Mouse (Mus musculus): ENCODE data around the gene Gm28053. TPM values are rescaled to one million over a fixed set of nuclear protein-coding genes. Genes with fewer than 3 reads are reported as not detected.

Gene Gm28053
- polyA plus RNA-seq, 1 experiment from 2014 or later, result 0.71 TPM

GRCm38 (mm10) chr6:48687077-48687476 lies 31.3 kb upstream of the Gm28053 start:
- Histone ChIP-seq H3K27ac (no peak overlapping the region), H3K4me2 (replicated peaks) (no peak overlapping the region), H3K36me3 (replicated peaks; ENCODE audit: control insufficient read depth, insufficient read depth) (no peaks in the 10 kb centered on the region), H3K4me1 (replicated peaks; ENCODE audit: control insufficient read depth, insufficient read depth, low read length) (no peaks in the 10 kb centered on the region), H3K27me3 (ENCODE audit: control insufficient read depth, insufficient read depth, low read length) (no peaks in the 10 kb centered on the region), H3K9ac (no peak overlapping the region), H3K4me3 (replicated peaks; ENCODE audit: low read length) (no peak overlapping the region), H3K9me3 (ENCODE audit: control insufficient read depth, low read length) (no peaks in the 10 kb centered on the region)
- DNase-seq (ENCODE audit: low spot score), result no peak
- 83% methylated on average over 2 of the region's 2 CpGs for WGBS
- ATAC-seq (ENCODE audit: low FRiP score), result no peak

GRCm38 (mm10) chr6:48689320-48689719 lies 29.1 kb upstream of the Gm28053 start:
- Histone ChIP-seq H3K27ac (no peak overlapping the region), H3K27me3 (ENCODE audit: control insufficient read depth, insufficient read depth, low read length) (no peaks in the 10 kb centered on the region), H3K4me1 (replicated peaks; ENCODE audit: control insufficient read depth, insufficient read depth, low read length) (no peaks in the 10 kb centered on the region), H3K4me2 (replicated peaks) (no peak overlapping the region), H3K4me3 (replicated peaks; ENCODE audit: low read length) (no peak overlapping the region), H3K9ac (no peak overlapping the region), H3K36me3 (replicated peaks; ENCODE audit: control insufficient read depth, insufficient read depth) (no peaks in the 10 kb centered on the region), H3K9me3 (ENCODE audit: control insufficient read depth, low read length) (no peaks in the 10 kb centered on the region)
- no peak for ATAC-seq (ENCODE audit: low FRiP score)
- WGBS, result 92% methylated on average over 2 of the region's 2 CpGs
- DNase-seq (ENCODE audit: low spot score), result no peak

- Histone ChIP-seq H3K36me3 (replicated peaks; ENCODE audit: control insufficient read depth, insufficient read depth) (no peaks in the 10 kb centered on the region), H3K4me3 (replicated peaks; ENCODE audit: low read length) (no peak overlapping the region), H3K4me1 (replicated peaks; ENCODE audit: control insufficient read depth, insufficient read depth, low read length) (no peaks in the 10 kb centered on the region), H3K4me2 (replicated peaks) (no peak overlapping the region), H3K9ac (no peak overlapping the region), H3K27me3 (ENCODE audit: control insufficient read depth, insufficient read depth, low read length) (no peaks in the 10 kb centered on the region), H3K9me3 (ENCODE audit: control insufficient read depth, low read length) (no peaks in the 10 kb centered on the region), H3K27ac (no peak overlapping the region)
- DNase-seq (ENCODE audit: low spot score) (no peak), ATAC-seq (ENCODE audit: low FRiP score) (no peak)
- WGBS, result 90% methylated on average over 6 of the region's 6 CpGs
Measured at GRCm38 (mm10) chr6:48692962-48693361, 25.4 kb upstream of the Gm28053 start.

GRCm38 (mm10) chr6:48696830-48697554 lies 21.4 kb upstream of the Gm28053 start:
- Histone ChIP-seq H3K4me3 (replicated peaks; ENCODE audit: low read length) (no peak overlapping the region), H3K36me3 (replicated peaks; ENCODE audit: control insufficient read depth, insufficient read depth) (no peaks in the 10 kb centered on the region), H3K9ac (no peak overlapping the region), H3K27me3 (ENCODE audit: control insufficient read depth, insufficient read depth, low read length) (no peaks in the 10 kb centered on the region), H3K9me3 (ENCODE audit: control insufficient read depth, low read length) (no peaks in the 10 kb centered on the region), H3K4me1 (replicated peaks; ENCODE audit: control insufficient read depth, insufficient read depth, low read length) (no peaks in the 10 kb centered on the region), H3K4me2 (replicated peaks) (no peak overlapping the region), H3K27ac (no peak overlapping the region)
- 86% methylated on average over 4 of the region's 4 CpGs for WGBS
- no peak for ATAC-seq (ENCODE audit: low FRiP score)
- DNase-seq (ENCODE audit: low spot score), result no peak

GRCm38 (mm10) chr6:48697555-48697930 lies 20.9 kb upstream of the Gm28053 start:
- WGBS, result 57% methylated on average over 1 of the region's 1 CpGs
- Histone ChIP-seq H3K36me3 (replicated peaks; ENCODE audit: control insufficient read depth, insufficient read depth) (no peaks in the 10 kb centered on the region), H3K9me3 (ENCODE audit: control insufficient read depth, low read length) (no peaks in the 10 kb centered on the region), H3K9ac (no peak overlapping the region), H3K4me3 (replicated peaks; ENCODE audit: low read length) (no peak overlapping the region), H3K27me3 (ENCODE audit: control insufficient read depth, insufficient read depth, low read length) (no peaks in the 10 kb centered on the region), H3K4me1 (replicated peaks; ENCODE audit: control insufficient read depth, insufficient read depth, low read length) (no peaks in the 10 kb centered on the region), H3K4me2 (replicated peaks) (no peak overlapping the region), H3K27ac (no peak overlapping the region)
- ATAC-seq (ENCODE audit: low FRiP score), result no peak
- no peak for DNase-seq (ENCODE audit: low spot score)

GRCm38 (mm10) chr6:48698066-48698856 lies 20.1 kb upstream of the Gm28053 start:
- Histone ChIP-seq H3K4me1 (replicated peaks; ENCODE audit: control insufficient read depth, insufficient read depth, low read length) (no peaks in the 10 kb centered on the region), H3K27me3 (ENCODE audit: control insufficient read depth, insufficient read depth, low read length) (no peaks in the 10 kb centered on the region), H3K9ac (no peak overlapping the region), H3K27ac (no peak overlapping the region), H3K9me3 (ENCODE audit: control insufficient read depth, low read length) (no peaks in the 10 kb centered on the region), H3K4me3 (replicated peaks; ENCODE audit: low read length) (no peak overlapping the region), H3K36me3 (replicated peaks; ENCODE audit: control insufficient read depth, insufficient read depth) (no peaks in the 10 kb centered on the region), H3K4me2 (replicated peaks) (no peak overlapping the region)
- no peak for DNase-seq (ENCODE audit: low spot score)
- ATAC-seq (ENCODE audit: low FRiP score), result no peak
- 80% methylated on average over 7 of the region's 7 CpGs for WGBS

- H3K27ac ChIP-seq, result no peak overlapping the region
- H3K4me1 ChIP-seq (replicated peaks; ENCODE audit: control insufficient read depth, insufficient read depth, low read length), result no peaks in the 10 kb centered on the region
- no peak overlapping the region for H3K4me3 ChIP-seq (replicated peaks; ENCODE audit: low read length)
- DNase-seq (ENCODE audit: low spot score) (no peak), ATAC-seq (ENCODE audit: low FRiP score) (no peak)
- WGBS, result 87% methylated on average over 3 of the region's 3 CpGs
- H3K9me3 ChIP-seq (ENCODE audit: control insufficient read depth, low read length), result no peaks in the 10 kb centered on the region
- no peak overlapping the region for H3K4me2 ChIP-seq (replicated peaks)
- no peaks in the 10 kb centered on the region for H3K36me3 ChIP-seq (replicated peaks; ENCODE audit: control insufficient read depth, insufficient read depth)
- H3K27me3 ChIP-seq (ENCODE audit: control insufficient read depth, insufficient read depth, low read length), result no peaks in the 10 kb centered on the region
- no peak overlapping the region for H3K9ac ChIP-seq
Measured at GRCm38 (mm10) chr6:48698888-48699287, 19.5 kb upstream of the Gm28053 start.

- no peak overlapping the region for H3K27ac ChIP-seq
- no peak for ATAC-seq (ENCODE audit: low FRiP score)
- 63% methylated on average over 5 of the region's 5 CpGs for WGBS
Measured at GRCm38 (mm10) chr6:48700251-48701075, 17.9 kb upstream of the Gm28053 start.

GRCm38 (mm10) chr6:48702146-48702545 lies 16.3 kb upstream of the Gm28053 start:
- H3K4me1 ChIP-seq (replicated peaks; ENCODE audit: control insufficient read depth, insufficient read depth, low read length), result no peaks in the 10 kb centered on the region
- 92% methylated on average over 7 of the region's 7 CpGs for WGBS
- no peak overlapping the region for H3K27ac ChIP-seq

More at GRCm38 (mm10) chr6:48700251-48701075, 17.9 kb upstream of the Gm28053 start:
- Histone ChIP-seq H3K4me1 (replicated peaks; ENCODE audit: control insufficient read depth, insufficient read depth, low read length) (no peaks in the 10 kb centered on the region), H3K36me3 (replicated peaks; ENCODE audit: control insufficient read depth, insufficient read depth) (no peaks in the 10 kb centered on the region), H3K4me3 (replicated peaks; ENCODE audit: low read length) (no peak overlapping the region), H3K9ac (no peak overlapping the region), H3K4me2 (replicated peaks) (no peak overlapping the region), H3K27me3 (ENCODE audit: control insufficient read depth, insufficient read depth, low read length) (no peaks in the 10 kb centered on the region), H3K9me3 (ENCODE audit: control insufficient read depth, low read length) (no peaks in the 10 kb centered on the region)
- DNase-seq (ENCODE audit: low spot score), result no peak

More at GRCm38 (mm10) chr6:48702146-48702545, 16.3 kb upstream of the Gm28053 start:
- DNase-seq (ENCODE audit: low spot score), result no peak
- Histone ChIP-seq H3K9ac (no peak overlapping the region), H3K4me2 (replicated peaks) (no peak overlapping the region), H3K9me3 (ENCODE audit: control insufficient read depth, low read length) (no peaks in the 10 kb centered on the region), H3K4me3 (replicated peaks; ENCODE audit: low read length) (no peak overlapping the region), H3K36me3 (replicated peaks; ENCODE audit: control insufficient read depth, insufficient read depth) (no peaks in the 10 kb centered on the region), H3K27me3 (ENCODE audit: control insufficient read depth, insufficient read depth, low read length) (no peaks in the 10 kb centered on the region)
- no peak for ATAC-seq (ENCODE audit: low FRiP score)

Data from hindbrain, embryonic 14.5 days (tissue).